Mouse (Mus musculus) ovary, postnatal 10 days (tissue): ENCODE data around the gene Il1rapl1.

Experiments used
- DNase-seq: peaks from one replicate; pipeline ENCODE4 v3.0.0; 2022; ENCODE audit warnings: low spot score

Gene Il1rapl1

GRCm38 (mm10) chrX:88115609-88116073 lies at the start of gene Il1rapl1:
TSS of gene Il1rapl1 (minus strand) at chrX:88115645.
- DNase-seq, result no peak

GRCm38 (mm10) chrX:88158037-88158436 lies 42.6 kb upstream of the Il1rapl1 start:
- DNase-seq, result no peak

GRCm38 (mm10) chrX:88125612-88126011 lies 10.2 kb upstream of the Il1rapl1 start:
- no peak for DNase-seq

- no peak for DNase-seq
Measured at GRCm38 (mm10) chrX:88120070-88120469, 4.6 kb upstream of the Il1rapl1 start.

- no peak for DNase-seq
Measured at GRCm38 (mm10) chrX:88117858-88118257, 2.4 kb upstream of the Il1rapl1 start.

- DNase-seq, result no peak
Measured at GRCm38 (mm10) chrX:88116326-88116725, 881 bp upstream of the Il1rapl1 start.

GRCm38 (mm10) chrX:88113561-88113960 lies 1.9 kb downstream of the Il1rapl1 start:
- no peak for DNase-seq

- no peak for DNase-seq
Measured at GRCm38 (mm10) chrX:88112254-88112653, 3.2 kb downstream of the Il1rapl1 start.

- no peak for DNase-seq
Measured at GRCm38 (mm10) chrX:88109733-88110132, 5.7 kb downstream of the Il1rapl1 start.

GRCm38 (mm10) chrX:88093936-88094569 lies 21.4 kb downstream of the Il1rapl1 start:
- no peak for DNase-seq

- no peak for DNase-seq
Measured at GRCm38 (mm10) chrX:88089873-88090272, 25.6 kb downstream of the Il1rapl1 start.

- DNase-seq, result no peak
Measured at GRCm38 (mm10) chrX:88072741-88073419, 42.6 kb downstream of the Il1rapl1 start.

- no peak for DNase-seq
Measured at GRCm38 (mm10) chrX:88070368-88070767, 45.1 kb downstream of the Il1rapl1 start.

- no peak for DNase-seq
Measured at GRCm38 (mm10) chrX:88043556-88043955, 71.9 kb downstream of the Il1rapl1 start.

- DNase-seq, result no peak
Measured at GRCm38 (mm10) chrX:88038984-88039383, 76.5 kb downstream of the Il1rapl1 start.

GRCm38 (mm10) chrX:87897172-87897571 lies 218.3 kb downstream of the Il1rapl1 start:
- no peak for DNase-seq

GRCm38 (mm10) chrX:87891916-87892315 lies 223.5 kb downstream of the Il1rapl1 start:
- no peak for DNase-seq

- DNase-seq, result no peak
Measured at GRCm38 (mm10) chrX:87854107-87854506, 261.3 kb downstream of the Il1rapl1 start.

- DNase-seq, result no peak
Measured at GRCm38 (mm10) chrX:87813884-87814283, 301.6 kb downstream of the Il1rapl1 start.

- DNase-seq, result no peak
Measured at GRCm38 (mm10) chrX:87807717-87808116, 307.7 kb downstream of the Il1rapl1 start.

- DNase-seq, result no peak
Measured at GRCm38 (mm10) chrX:87793011-87793410, 322.4 kb downstream of the Il1rapl1 start.

GRCm38 (mm10) chrX:87710589-87710988 lies 404.9 kb downstream of the Il1rapl1 start:
- no peak for DNase-seq

GRCm38 (mm10) chrX:87663856-87664255 lies 451.6 kb downstream of the Il1rapl1 start:
- DNase-seq, result no peak

- no peak for DNase-seq
Measured at GRCm38 (mm10) chrX:87655644-87656043, 459.8 kb downstream of the Il1rapl1 start.
